Mouse (Mus musculus): ENCODE measurements around the gene Brd3.

DNA sequence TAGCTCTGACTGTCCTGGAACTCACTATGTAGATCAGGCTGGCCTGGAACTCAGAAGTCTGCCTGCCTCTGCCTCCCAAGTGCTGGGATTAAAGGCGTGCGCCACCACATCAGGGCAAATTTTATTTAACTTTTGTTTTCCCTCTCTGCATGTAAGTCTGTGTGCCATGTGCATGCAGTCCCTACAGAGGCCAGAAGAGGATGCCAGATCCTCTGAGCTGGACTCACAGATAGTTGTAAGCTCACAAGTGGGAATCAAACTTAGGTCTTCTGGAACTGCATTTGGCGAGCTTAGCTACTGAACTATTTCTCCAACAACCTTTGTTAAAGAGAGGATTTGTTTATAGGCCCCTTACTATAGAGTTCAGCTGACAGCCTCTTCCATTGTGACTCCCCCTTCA is 10.8 kb upstream of the Brd3 start:
- TF ChIP-seq GATA1 (IDR thresholded peaks at IDR 0.05; ENCODE audit: borderline replicate concordance, low read length) (no peak), FLI1 (IDR thresholded peaks at IDR 0.05; ENCODE audit: low read length) (no peak)
